Mouse (Mus musculus): ENCODE measurements around the gene Disc1. TPM values are rescaled to one million over a fixed set of nuclear protein-coding genes. Genes with fewer than 3 reads are reported as not detected.

Disc1 gene
- total and polyA plus RNA-seq, 3 experiments = 0.75 to 2.2 TPM; not detected in 1

GRCm38 (mm10) chr8:125279156-125279555 is 225.2 kb downstream of the Disc1 start:
- Histone ChIP-seq H3K27ac (ENCODE audit: control insufficient read depth, low read depth, low read length) (no peak overlapping the region), H3K4me3 (ENCODE audit: control insufficient read depth in 1 of 2, insufficient read depth in 1 of 2, low read depth in 2 of 2, low read length in 2 of 2) (no peak overlapping the region), H3K79me2 (ENCODE audit: control insufficient read depth, insufficient read depth, low read length, poor library complexity) (no peaks in the 10 kb centered on the region), H3K9me3 (replicated peaks; ENCODE audit: insufficient read depth, low read length) (no peaks in the 10 kb centered on the region), H3K27me3 (ENCODE audit: control insufficient read depth in 1 of 2, insufficient read depth in 2 of 2, low read length in 2 of 2) (no peaks in the 10 kb centered on the region), H3K4me1 (ENCODE audit: control insufficient read depth in 1 of 2, insufficient read depth in 2 of 2, low read length in 2 of 2) (no peaks in the 10 kb centered on the region), H3K36me3 (ENCODE audit: control insufficient read depth in 1 of 2, insufficient read depth in 2 of 2, low read length in 2 of 2) (no peaks in the 10 kb centered on the region), H3K9ac (ENCODE audit: control insufficient read depth, low read depth, low read length, poor library complexity, severe bottlenecking) (no peak overlapping the region)
- TF ChIP-seq TBP (IDR thresholded peaks at IDR 0.05; ENCODE audit: low read depth, low read length) (no peak), NRF1 (IDR thresholded peaks at IDR 0.05; ENCODE audit: insufficient read depth, low read depth, low read length, poor library complexity, severe bottlenecking) (no peak)
- DNase-seq (ENCODE audit: low read depth, low spot score) = no peak

GRCm38 (mm10) chr8:125279892-125280291 is 225.9 kb downstream of the Disc1 start:
- no peaks in the 10 kb centered on the region for H3K4me1 ChIP-seq (ENCODE audit: control insufficient read depth in 1 of 2, insufficient read depth in 2 of 2, low read length in 2 of 2)
- no peaks in the 10 kb centered on the region for H3K9me3 ChIP-seq (replicated peaks; ENCODE audit: insufficient read depth, low read length)
- no peaks in the 10 kb centered on the region for H3K27me3 ChIP-seq (ENCODE audit: control insufficient read depth in 1 of 2, insufficient read depth in 2 of 2, low read length in 2 of 2)
- no peak for DNase-seq (ENCODE audit: low read depth, low spot score)
- H3K27ac ChIP-seq (ENCODE audit: control insufficient read depth, low read depth, low read length) = no peak overlapping the region
- TF ChIP-seq RAD21 (IDR thresholded peaks at IDR 0.05; ENCODE audit: low read depth, low read length) (no peak), MAZ (IDR thresholded peaks at IDR 0.05; ENCODE audit: low read depth, low read length) (no peak), NRF1 (IDR thresholded peaks at IDR 0.05; ENCODE audit: insufficient read depth, low read depth, low read length, poor library complexity, severe bottlenecking) (no peak), POLR2A (IDR thresholded peaks at IDR 0.05; ENCODE audit: control insufficient read depth in 1 of 2, insufficient read depth in 1 of 2, low read depth in 1 of 2, low read length in 2 of 2, poor library complexity in 1 of 2) (no peak), TCF12 (IDR thresholded peaks at IDR 0.05; ENCODE audit: low read depth, low read length) (no peak)
- no peak overlapping the region for H3K9ac ChIP-seq (ENCODE audit: control insufficient read depth, low read depth, low read length, poor library complexity, severe bottlenecking)
- H3K79me2 ChIP-seq (ENCODE audit: control insufficient read depth, insufficient read depth, low read length, poor library complexity) = no peaks in the 10 kb centered on the region
- no peaks in the 10 kb centered on the region for H3K36me3 ChIP-seq (ENCODE audit: control insufficient read depth in 1 of 2, insufficient read depth in 2 of 2, low read length in 2 of 2)
- no peak overlapping the region for H3K4me3 ChIP-seq (ENCODE audit: control insufficient read depth in 1 of 2, insufficient read depth in 1 of 2, low read depth in 2 of 2, low read length in 2 of 2)

- no peaks in the 10 kb centered on the region for H3K9me3 ChIP-seq (replicated peaks; ENCODE audit: insufficient read depth, low read length)
- no peaks in the 10 kb centered on the region for H3K79me2 ChIP-seq (ENCODE audit: control insufficient read depth, insufficient read depth, low read length, poor library complexity)
- no peak for TF ChIP-seq MXI1 (IDR thresholded peaks at IDR 0.05; ENCODE audit: low read depth, low read length)
- no peaks in the 10 kb centered on the region for H3K4me1 ChIP-seq (ENCODE audit: control insufficient read depth in 1 of 2, insufficient read depth in 2 of 2, low read length in 2 of 2)
- no peaks in the 10 kb centered on the region for H3K27me3 ChIP-seq (ENCODE audit: control insufficient read depth in 1 of 2, insufficient read depth in 2 of 2, low read length in 2 of 2)
- no peak overlapping the region for H3K27ac ChIP-seq (ENCODE audit: control insufficient read depth, low read depth, low read length)
- H3K36me3 ChIP-seq (ENCODE audit: control insufficient read depth in 1 of 2, insufficient read depth in 2 of 2, low read length in 2 of 2) = no peaks in the 10 kb centered on the region
- DNase-seq (ENCODE audit: low read depth, low spot score) = no peak
- H3K4me3 ChIP-seq (ENCODE audit: control insufficient read depth in 1 of 2, insufficient read depth in 1 of 2, low read depth in 2 of 2, low read length in 2 of 2) = no peak overlapping the region
- H3K9ac ChIP-seq (ENCODE audit: control insufficient read depth, low read depth, low read length, poor library complexity, severe bottlenecking) = no peak overlapping the region
These were observed 228.5 kb downstream of the Disc1 start for GRCm38 (mm10) chr8:125282531-125282930.

GRCm38 (mm10) chr8:125283542-125283941 is 229.5 kb downstream of the Disc1 start:
- DNase-seq (ENCODE audit: low read depth, low spot score) = no peak
- Histone ChIP-seq H3K4me1 (ENCODE audit: control insufficient read depth in 1 of 2, insufficient read depth in 2 of 2, low read length in 2 of 2) (no peaks in the 10 kb centered on the region), H3K9me3 (replicated peaks; ENCODE audit: insufficient read depth, low read length) (no peaks in the 10 kb centered on the region), H3K9ac (ENCODE audit: control insufficient read depth, low read depth, low read length, poor library complexity, severe bottlenecking) (no peak overlapping the region), H3K79me2 (ENCODE audit: control insufficient read depth, insufficient read depth, low read length, poor library complexity) (no peaks in the 10 kb centered on the region), H3K36me3 (ENCODE audit: control insufficient read depth in 1 of 2, insufficient read depth in 2 of 2, low read length in 2 of 2) (no peaks in the 10 kb centered on the region), H3K27ac (ENCODE audit: control insufficient read depth, low read depth, low read length) (no peak overlapping the region), H3K4me3 (ENCODE audit: control insufficient read depth in 1 of 2, insufficient read depth in 1 of 2, low read depth in 2 of 2, low read length in 2 of 2) (no peak overlapping the region), H3K27me3 (ENCODE audit: control insufficient read depth in 1 of 2, insufficient read depth in 2 of 2, low read length in 2 of 2) (no peaks in the 10 kb centered on the region)
- TF ChIP-seq MAX (IDR thresholded peaks at IDR 0.05; ENCODE audit: low read length) (no peak), MXI1 (IDR thresholded peaks at IDR 0.05; ENCODE audit: low read depth, low read length) (no peak), JUND (IDR thresholded peaks at IDR 0.05; ENCODE audit: low read depth, low read length) (no peak), ZKSCAN1 (IDR thresholded peaks at IDR 0.05; ENCODE audit: low read depth, low read length) (no peak), GATA1 (IDR thresholded peaks at IDR 0.05; ENCODE audit: low read depth, low read length) (no peak)
